Mouse (Mus musculus) heart, postnatal 0 days (tissue): ENCODE measurements at regions not wholly inside any gene's neighbourhood (a gene's known extent, or its start where the extent isn't known, plus 50 kb on each side); places are given as distances from the start of the nearest gene placed in this dataset.

ENCODE experiments used
- ATAC-seq: fragments of 200-750 bp; cut with Nextera tagmentation; 2 replicates; pipeline ENCODE4 v1.8.0; 2017; ENCODE audit warnings: low read depth, moderate number of reproducible peaks, moderate library complexity; ENCODE audit not compliant: insufficient read depth
- DNase-seq: peaks from one replicate; pipeline ENCODE4 v3.0.0-alpha.2; 2016; ENCODE audit warnings: low spot score
- H3K27ac ChIP-seq: fragments of 300-500 bp; sonication (generic); 2 replicates; pipeline ENCODE4 v1.5.1; 2014; ENCODE audit warnings: low read depth, mild to moderate bottlenecking
- H3K27me3 ChIP-seq: fragments of 300-500 bp; sonication (generic); 2 replicates; pipeline ENCODE4 v1.6.1; 2014; ENCODE audit warnings: low read length, mixed read lengths; ENCODE audit not compliant: control insufficient read depth, insufficient read depth
- H3K36me3 ChIP-seq: fragments of 300-500 bp; sonication (generic); replicated peaks from 2 replicates; pipeline ENCODE4 v1.6.1; 2014; ENCODE audit warnings: low read length, mixed read lengths; ENCODE audit not compliant: control insufficient read depth, insufficient read depth
- H3K4me1 ChIP-seq: fragments of 300-500 bp; sonication (generic); 2 replicates; pipeline ENCODE4 v1.6.1; 2014; ENCODE audit warnings: antibody characterized with exemption; ENCODE audit not compliant: control insufficient read depth, insufficient read depth
- H3K4me2 ChIP-seq: fragments of 300-500 bp; sonication (generic); 2 replicates; pipeline ENCODE4 v1.6.1; 2014; ENCODE audit warnings: low read depth, mild to moderate bottlenecking, low read length, moderate library complexity
- H3K4me3 ChIP-seq: fragments of 300-500 bp; sonication (generic); 2 replicates; pipeline ENCODE4 v1.5.1; 2014; ENCODE audit warnings: low read depth, low read length
- H3K9ac ChIP-seq: fragments of 300-500 bp; sonication (generic); replicated peaks from 2 replicates; pipeline ENCODE4 v1.6.1; 2014; ENCODE audit warnings: low read depth, low read length, mixed read lengths
- H3K9me3 ChIP-seq: fragments of 300-500 bp; sonication (generic); replicated peaks from 2 replicates; pipeline ENCODE4 v1.6.1; 2016; ENCODE audit warnings: low read length; ENCODE audit not compliant: control insufficient read depth
- CTCF ChIP-seq: IDR thresholded peaks from 2 replicates; pipeline ENCODE4 v1.5.1; 2016; ENCODE audit warnings: antibody characterized with exemption, control low read depth, low read depth
- EP300 ChIP-seq: IDR thresholded peaks from 2 replicates; pipeline ENCODE4 v1.6.1; 2016; ENCODE audit warnings: antibody characterized with exemption, low read depth
- WGBS: fragments of 180-500 bp; shearing (Covaris S2); extraction: QIAGEN DNeasy Blood & Tissue Kit; methylation state at CpG from one replicate; pipeline ENCODE4 v1.1.7; 2014; 5-methylcytosine and 5-hydroxymethylcytosine counted together

DNA sequence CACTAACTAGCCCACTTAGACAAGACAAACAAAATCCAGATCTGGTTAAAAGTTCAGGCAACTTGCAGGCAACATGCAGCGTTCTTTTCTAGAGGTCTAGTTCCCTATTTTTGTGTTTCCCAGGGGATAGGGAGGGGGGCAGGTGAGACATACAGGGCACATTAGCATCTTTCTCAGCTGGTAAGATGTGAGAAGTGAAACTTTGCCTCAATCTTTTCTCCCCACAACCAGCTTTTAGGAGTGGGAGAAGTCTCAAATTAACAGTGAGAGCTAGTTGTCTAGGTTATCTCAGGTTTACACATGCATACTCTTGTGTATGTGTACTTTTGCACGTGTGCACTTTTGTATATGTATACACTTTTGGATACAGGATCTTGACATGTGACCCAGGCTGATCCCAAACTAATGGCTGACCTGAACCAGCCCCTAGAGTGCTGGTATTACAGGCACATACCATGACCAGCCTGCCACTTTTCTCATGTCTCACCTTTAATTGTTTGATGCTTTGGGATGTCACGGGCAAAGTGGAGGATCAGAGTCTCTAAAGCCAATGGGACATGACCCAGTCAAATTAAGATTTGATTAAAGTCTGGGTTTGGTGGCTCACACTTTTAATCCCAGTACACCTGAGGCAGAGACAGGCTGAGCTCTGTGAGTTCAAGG, 60.3 kb upstream of the Ube2e1 start:
- ATAC-seq (no peak), DNase-seq (no peak)
- H3K4me1 ChIP-seq = peaks cover 10% of the 10 kb centered on the region; the same call in 1 of the 2 replicates
- no peaks in the 10 kb centered on the region for H3K36me3 ChIP-seq
- H3K4me2 ChIP-seq = no peak overlapping the region
- no peaks in the 10 kb centered on the region for H3K9me3 ChIP-seq
- no peaks in the 10 kb centered on the region for H3K27me3 ChIP-seq
- no peak overlapping the region for H3K9ac ChIP-seq
- whole genome bisulfite sequencing = 83% methylated on average over 3 of the region's 3 CpGs
- H3K27ac ChIP-seq = no peak overlapping the region
- TF ChIP-seq EP300 (no peak), CTCF (no peak)
- no peak overlapping the region for H3K4me3 ChIP-seq

GRCm38 (mm10) chr14:18389390-18389789, 57.7 kb upstream of the Ube2e1 start:
- H3K4me2 ChIP-seq = no peak overlapping the region
- H3K9me3 ChIP-seq = 0 out of 2 replicates have a peak, but pooled peaks cover 3% of the 10 kb centered on the region
- no peak for DNase-seq
- H3K36me3 ChIP-seq = no peaks in the 10 kb centered on the region
- H3K9ac ChIP-seq = no peak overlapping the region
- no peak for TF ChIP-seq EP300
- TF ChIP-seq CTCF = no peak
- peaks cover 12% of the 10 kb centered on the region; the same call in 1 of the 2 replicates for H3K4me1 ChIP-seq
- no peak overlapping the region for H3K4me3 ChIP-seq
- H3K27me3 ChIP-seq = no peaks in the 10 kb centered on the region
- 87% methylated on average over 6 of the region's 6 CpGs for WGBS
- no peak for ATAC-seq
- no peak overlapping the region for H3K27ac ChIP-seq

GRCm38 (mm10) chr14:18385953-18386668, 54.5 kb upstream of the Ube2e1 start:
- H3K36me3 ChIP-seq = no peaks in the 10 kb centered on the region
- WGBS = 68% methylated on average over 6 of the region's 6 CpGs
- no peak overlapping the region for H3K4me3 ChIP-seq
- no peak overlapping the region for H3K4me2 ChIP-seq
- DNase-seq (no peak), ATAC-seq (no peak)
- H3K9me3 ChIP-seq = 0 out of 2 replicates have a peak, but pooled peaks cover 3% of the 10 kb centered on the region
- H3K27me3 ChIP-seq = no peaks in the 10 kb centered on the region
- H3K9ac ChIP-seq = no peak overlapping the region
- no peak overlapping the region for H3K27ac ChIP-seq
- TF ChIP-seq CTCF = no peak
- TF ChIP-seq EP300 = no peak
- H3K4me1 ChIP-seq = peaks cover 9% of the 10 kb centered on the region; the same call in 1 of the 2 replicates
